Mouse (Mus musculus) kidney, postnatal 0 days (tissue): ENCODE data around the gene Unc5b. TPM values are rescaled to one million over a fixed set of nuclear protein-coding genes. Genes with fewer than 3 reads are reported as not detected.

Source experiments
- ATAC-seq: fragments of 200-750 bp; cut with Nextera tagmentation; replicated peaks from 2 replicates; pipeline ENCODE4 v1.8.0; 2017; ENCODE audit warnings: low read depth, moderate number of reproducible peaks, moderate TSS enrichment, moderate library complexity; ENCODE audit not compliant: low FRiP score
- DNase-seq: peaks from one replicate; pipeline ENCODE4 v3.0.0-alpha.2; 2016; ENCODE audit warnings: low spot score
- H3K27ac ChIP-seq: fragments of 300-500 bp; sonication (generic); 2 replicates; pipeline ENCODE4 v1.5.1; 2014; ENCODE audit warnings: mild to moderate bottlenecking
- H3K27me3 ChIP-seq: fragments of 300-500 bp; sonication (generic); 2 replicates; pipeline ENCODE4 v1.6.1; 2014; ENCODE audit warnings: low read length, mixed read lengths; ENCODE audit not compliant: insufficient read depth
- H3K36me3 ChIP-seq: fragments of 300-500 bp; sonication (generic); 2 replicates; pipeline ENCODE4 v1.6.1; 2014; ENCODE audit warnings: low read length, mixed read lengths; ENCODE audit not compliant: insufficient read depth
- H3K4me1 ChIP-seq: fragments of 300-500 bp; sonication (generic); replicated peaks from 2 replicates; pipeline ENCODE4 v1.6.1; 2014; ENCODE audit warnings: antibody characterized with exemption, low read length, mixed read lengths; ENCODE audit not compliant: insufficient read depth
- H3K4me2 ChIP-seq: fragments of 300-500 bp; sonication (generic); 2 replicates; pipeline ENCODE4 v1.6.1; 2014; ENCODE audit warnings: mild to moderate bottlenecking, low read length, moderate library complexity, mixed read lengths
- H3K4me3 ChIP-seq: fragments of 300-500 bp; sonication (generic); replicated peaks from 2 replicates; pipeline ENCODE4 v1.5.1; 2014; ENCODE audit warnings: low read depth, low read length
- H3K9ac ChIP-seq: fragments of 300-500 bp; sonication (generic); 2 replicates; pipeline ENCODE4 v1.6.1; 2014; ENCODE audit warnings: low read depth, low read length
- H3K9me3 ChIP-seq: fragments of 300-500 bp; sonication (generic); replicated peaks from 2 replicates; pipeline ENCODE4 v1.6.1; 2016; ENCODE audit warnings: low read length, inconsistent platforms, mixed read lengths
- CTCF ChIP-seq: IDR thresholded peaks from 2 replicates; pipeline ENCODE4 v1.5.1; 2016; ENCODE audit warnings: antibody characterized with exemption, low read depth, mild to moderate bottlenecking, moderate library complexity
- WGBS: fragments of 180-500 bp; shearing (Covaris S2); extraction: QIAGEN DNeasy Blood & Tissue Kit; methylation state at CpG from one replicate; pipeline ENCODE4 v1.1.7; 2014; 5-methylcytosine and 5-hydroxymethylcytosine counted together
- polyA plus RNA-seq: library from polyadenylated mRNA; unstranded; fragments of >200 nt; fragmentation: Nextera tagmentation; extraction: Ambion mirVana; gene quantifications from 2 replicates; pipeline ENCODE4 v1.2.1, GENCODE M21; 2015

Gene Unc5b
- polyA plus RNA-seq, 1 experiment from 2014 or later: 7.8 TPM

GRCm38 (mm10) chr10:60821736-60822358, 9.5 kb downstream of the Unc5b start:
- Histone ChIP-seq H3K9me3 (no peaks in the 10 kb centered on the region), H3K4me3 (no peak overlapping the region), H3K9ac (no peak overlapping the region), H3K27me3 (no peaks in the 10 kb centered on the region), H3K27ac (no peak overlapping the region), H3K4me2 (no peak overlapping the region), H3K4me1 (peaks cover 59% of the 10 kb centered on the region), H3K36me3 (no peaks in the 10 kb centered on the region)
- TF ChIP-seq CTCF: no peak
- WGBS: 52% methylated on average over 7 of the region's 7 CpGs
- DNase-seq (no peak), ATAC-seq (no peak)

DNA sequence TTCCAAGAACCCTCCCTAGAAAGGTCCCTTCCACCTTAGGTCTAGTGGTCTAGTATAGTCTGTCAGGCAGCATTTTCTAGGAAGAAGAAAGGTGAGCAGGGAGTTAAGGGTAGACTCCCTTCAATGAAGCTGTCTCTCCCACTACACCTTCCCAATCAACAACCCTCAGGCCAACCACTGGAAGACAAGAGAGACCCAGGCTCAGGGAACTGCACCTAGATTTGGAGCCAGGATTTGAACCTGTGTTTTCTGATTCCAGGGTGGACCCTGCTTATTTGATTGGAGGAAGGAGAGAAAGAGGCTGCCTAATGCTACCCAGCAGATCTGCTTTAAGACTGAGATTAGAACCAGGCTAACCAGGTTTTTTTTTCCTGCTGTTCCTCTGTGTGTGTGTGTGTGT, 10.1 kb downstream of the Unc5b start:
- no peak overlapping the region for H3K4me2 ChIP-seq
- no peaks in the 10 kb centered on the region for H3K27me3 ChIP-seq
- H3K36me3 ChIP-seq: no peaks in the 10 kb centered on the region
- peaks cover 59% of the 10 kb centered on the region for H3K4me1 ChIP-seq
- H3K4me3 ChIP-seq: no peak overlapping the region
- DNase-seq (no peak), ATAC-seq (no peak)
- H3K9ac ChIP-seq: no peak overlapping the region
- no peak for TF ChIP-seq CTCF
- H3K9me3 ChIP-seq: no peaks in the 10 kb centered on the region
- no peak overlapping the region for H3K27ac ChIP-seq

DNA sequence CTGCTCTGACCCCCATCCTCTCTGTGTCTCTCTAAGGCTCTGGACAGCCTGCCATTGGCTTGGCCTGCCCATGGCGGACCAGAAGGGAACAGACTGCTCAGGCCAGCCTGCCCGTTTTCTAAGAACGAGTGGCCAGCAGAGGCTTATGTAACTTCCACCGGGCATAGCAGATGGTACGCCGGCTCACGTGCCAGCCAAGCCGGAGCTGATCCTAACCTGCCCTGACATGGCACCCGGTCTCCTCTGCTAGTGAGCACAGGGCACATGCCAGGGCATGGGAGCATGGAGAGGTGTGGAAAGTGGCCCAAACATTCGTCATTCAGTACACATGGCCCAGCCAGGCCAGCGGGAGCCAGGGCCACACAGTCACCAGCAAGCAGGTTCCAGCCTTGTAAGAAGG, 10.8 kb downstream of the Unc5b start:
- Histone ChIP-seq H3K9me3 (no peaks in the 10 kb centered on the region), H3K36me3 (no peaks in the 10 kb centered on the region), H3K4me2 (no peak overlapping the region), H3K4me1 (peaks cover 65% of the 10 kb centered on the region), H3K4me3 (no peak overlapping the region), H3K27ac (no peak overlapping the region), H3K9ac (no peak overlapping the region), H3K27me3 (no peaks in the 10 kb centered on the region)
- no peak for TF ChIP-seq CTCF
- DNase-seq (no peak), ATAC-seq (no peak)
- 88% methylated on average over 11 of the region's 11 CpGs for WGBS

DNA sequence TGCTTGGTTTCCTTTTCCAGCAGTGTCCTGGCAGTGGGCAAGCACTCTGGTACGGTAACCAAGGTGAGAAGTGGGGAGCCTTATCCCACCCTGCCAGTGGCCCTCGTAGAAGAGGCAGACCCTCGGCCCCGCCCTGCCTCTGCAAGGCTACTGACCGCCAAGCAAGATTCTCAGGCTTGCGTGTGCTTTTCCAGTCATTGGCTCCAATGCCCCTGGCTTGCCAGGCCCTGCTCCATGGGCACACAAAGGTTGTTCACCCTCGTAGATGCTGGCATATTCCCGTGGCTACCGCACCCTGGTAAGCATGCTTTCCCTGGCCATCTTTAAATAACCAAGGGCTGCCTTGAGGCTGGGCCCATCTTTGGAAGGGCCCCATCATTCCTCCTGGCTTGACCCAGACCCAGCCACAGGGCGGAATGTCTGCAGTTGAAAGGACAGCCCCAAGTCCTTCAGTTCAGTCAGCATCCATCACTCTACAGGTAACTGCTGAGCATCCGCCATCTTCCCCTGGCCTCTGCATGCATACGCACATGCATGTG, 11.7 kb downstream of the Unc5b start:
- H3K27ac ChIP-seq: no peak overlapping the region
- no peak for DNase-seq
- no peaks in the 10 kb centered on the region for H3K36me3 ChIP-seq
- peaks cover 68% of the 10 kb centered on the region for H3K4me1 ChIP-seq
- H3K27me3 ChIP-seq: no peaks in the 10 kb centered on the region
- ATAC-seq: no peak
- TF ChIP-seq CTCF: no peak
- 83% methylated on average over 12 of the region's 12 CpGs for WGBS
- no peak overlapping the region for H3K4me2 ChIP-seq
- H3K4me3 ChIP-seq: no peak overlapping the region
- no peak overlapping the region for H3K9ac ChIP-seq
- H3K9me3 ChIP-seq: no peaks in the 10 kb centered on the region

- H3K27ac ChIP-seq: no peak overlapping the region
- 53% methylated on average over 5 of the region's 5 CpGs for WGBS
- no peaks in the 10 kb centered on the region for H3K36me3 ChIP-seq
Measured at GRCm38 (mm10) chr10:60819179-60819578, 12.2 kb downstream of the Unc5b start.

GRCm38 (mm10) chr10:60818708-60819107, 12.7 kb downstream of the Unc5b start:
- Histone ChIP-seq H3K9me3 (no peaks in the 10 kb centered on the region), H3K36me3 (no peaks in the 10 kb centered on the region), H3K4me2 (no peak overlapping the region), H3K27me3 (no peaks in the 10 kb centered on the region), H3K9ac (no peak overlapping the region), H3K4me3 (no peak overlapping the region), H3K27ac (no peak overlapping the region), H3K4me1 (peaks cover 68% of the 10 kb centered on the region)
- no peak for TF ChIP-seq CTCF
- 88% methylated on average over 7 of the region's 7 CpGs for WGBS
- ATAC-seq (no peak), DNase-seq (no peak)

More at GRCm38 (mm10) chr10:60819179-60819578, 12.2 kb downstream of the Unc5b start:
- no peaks in the 10 kb centered on the region for H3K9me3 ChIP-seq
- no peak for ATAC-seq
- no peak overlapping the region for H3K9ac ChIP-seq
- no peaks in the 10 kb centered on the region for H3K27me3 ChIP-seq
- H3K4me1 ChIP-seq: peaks cover 68% of the 10 kb centered on the region
- H3K4me3 ChIP-seq: no peak overlapping the region
- H3K4me2 ChIP-seq: no peak overlapping the region
- TF ChIP-seq CTCF: no peak
- peak; percentile 70 for DNase-seq

DNA sequence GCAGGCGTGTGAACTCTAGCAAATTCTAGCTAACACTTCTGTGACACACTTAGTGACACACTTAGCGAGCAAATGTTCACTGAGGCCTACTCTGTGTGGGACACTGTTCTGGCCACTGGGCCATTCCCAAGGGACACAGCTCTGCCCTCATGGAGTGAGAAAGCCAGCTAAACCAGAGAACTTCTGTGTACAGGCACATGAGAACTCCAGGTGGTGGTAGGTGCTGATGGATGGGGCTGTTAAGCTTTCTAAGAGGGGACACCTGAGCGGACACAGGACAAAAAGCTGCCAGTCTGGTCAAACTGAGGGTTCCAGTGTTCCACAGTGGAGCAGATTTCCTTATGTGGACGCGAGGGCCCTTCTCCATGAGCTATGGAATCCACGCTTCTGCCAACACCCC, 13.5 kb downstream of the Unc5b start:
- Histone ChIP-seq H3K27me3 (no peaks in the 10 kb centered on the region), H3K36me3 (no peaks in the 10 kb centered on the region), H3K4me1 (peaks cover 71% of the 10 kb centered on the region), H3K4me2 (no peak overlapping the region), H3K9me3 (no peaks in the 10 kb centered on the region), H3K27ac (no peak overlapping the region), H3K9ac (no peak overlapping the region), H3K4me3 (no peak overlapping the region)
- no peak for ATAC-seq
- DNase-seq: no peak
- no peak for TF ChIP-seq CTCF
- WGBS: 91% methylated on average over 6 of the region's 6 CpGs
